Mouse (Mus musculus) E14TG2a.4 (cell line): Measurements from ENCODE around the gene Cdk5rap2.

Experiments used
- CTCF ChIP-seq: conservative IDR thresholded peaks from 2 replicates; pipeline ENCODE4 v1.5.1; 2014; ENCODE audit warnings: low read length
- NANOG ChIP-seq: IDR thresholded peaks from 2 replicates; pipeline ENCODE4 v1.6.1; 2014; ENCODE audit warnings: borderline replicate concordance, low read length, mixed read lengths
- POU5F1 ChIP-seq: IDR thresholded peaks from 2 replicates; pipeline ENCODE4 v1.6.1; 2014; ENCODE audit warnings: low read length, borderline replicate concordance

DNA sequence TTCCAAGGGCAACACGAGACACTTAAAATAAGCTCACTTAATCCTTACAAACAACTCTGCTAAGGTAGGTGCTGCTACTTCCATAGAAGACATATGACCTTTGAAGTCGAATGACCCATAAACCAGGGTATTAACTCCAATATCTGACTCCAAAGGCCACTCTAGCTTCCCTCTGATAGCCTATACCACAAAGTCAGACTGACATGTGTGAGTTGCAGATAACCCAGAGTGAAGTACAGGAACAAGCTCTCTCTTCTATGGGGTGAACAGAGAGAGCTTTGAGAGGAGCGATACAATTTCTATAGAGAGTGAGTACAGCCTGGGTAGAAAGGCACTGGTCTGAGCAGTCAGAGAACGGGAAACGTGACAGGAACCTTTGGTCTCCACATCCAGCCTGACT is 148.9 kb downstream of the Cdk5rap2 start:
- TF ChIP-seq CTCF (no peak), NANOG (no peak), POU5F1 (no peak)
